Mouse (Mus musculus): Measurements from ENCODE around the gene Cdrt4.

DNA sequence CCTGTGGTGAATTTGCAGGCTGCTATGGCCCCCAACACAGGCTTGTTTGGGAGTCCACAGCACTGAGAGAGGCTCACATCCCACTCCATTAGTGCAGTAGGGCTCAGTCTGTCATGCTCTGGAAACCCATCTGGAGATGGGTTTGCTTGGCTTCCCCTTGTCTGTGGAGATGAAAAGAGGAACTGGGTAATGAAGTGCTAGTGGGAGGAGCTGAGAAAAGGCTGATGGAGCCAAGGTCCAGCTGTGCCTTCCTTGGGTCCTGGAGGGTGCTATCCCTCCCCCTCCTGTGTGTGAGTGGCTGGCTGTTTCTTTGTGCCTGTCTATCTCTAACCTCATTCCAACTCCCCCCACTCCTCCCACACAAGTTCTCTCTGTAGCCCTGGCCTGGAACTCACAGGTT, 69.6 kb downstream of the Cdrt4 start:
- TF ChIP-seq POLR2A (IDR thresholded peaks at IDR 0.05; ENCODE audit: extremely low read depth, insufficient read depth, low read length), result no peak
- TF ChIP-seq CTCF (IDR thresholded peaks at IDR 0.05; ENCODE audit: extremely low read depth, insufficient read depth, low read length), result no peak

Measured in cortical plate, adult 2 months (tissue).